Mouse (Mus musculus) MEL (cell line): Measurements from ENCODE around the gene C1qc. TPM values are rescaled to one million over a fixed set of nuclear protein-coding genes. Genes with fewer than 3 reads are reported as not detected.

Source experiments
- DNase-seq: peaks from one replicate; pipeline ENCODE4 v3.0.0; 2011; ENCODE audit warnings: low read depth, low spot score
- H3K27ac ChIP-seq: 2 replicates; pipeline ENCODE4 v1.5.1; 2012; ENCODE audit warnings: low read depth, mild to moderate bottlenecking, control low read depth, low read length, moderate library complexity; ENCODE audit not compliant: control insufficient read depth
- H3K27me3 ChIP-seq, 2 experiments: fragments of 150-350 bp in 1 of 2; sonication (generic) in 1 of 2; 2 replicates each; pipeline ENCODE4 v1.6.1; 2012; ENCODE audit warnings: low read length in 2 of 2, mild to moderate bottlenecking in 2 of 2, improper control_type of control experiment in 1 of 2, moderate library complexity in 1 of 2; ENCODE audit not compliant: insufficient read depth in 2 of 2, control insufficient read depth in 1 of 2
- H3K36me3 ChIP-seq, 2 experiments: 2 replicates each; pipeline ENCODE4 v1.6.1; 2012 to 2014; ENCODE audit warnings: low read length in 2 of 2, improper control_type of control experiment in 1 of 2, inconsistent platforms in 1 of 2, mild to moderate bottlenecking in 1 of 2; ENCODE audit not compliant: insufficient read depth in 2 of 2, control insufficient read depth in 1 of 2
- H3K4me1 ChIP-seq, 2 experiments: fragments of 150-350 bp in 1 of 2; sonication (generic) in 1 of 2; 2 replicates each; pipeline ENCODE4 v1.6.1; 2012; ENCODE audit warnings: low read length in 2 of 2, improper control_type of control experiment in 1 of 2, mild to moderate bottlenecking in 1 of 2; ENCODE audit not compliant: insufficient read depth in 2 of 2, control insufficient read depth in 1 of 2
- H3K4me3 ChIP-seq, 2 experiments: fragments of 150-350 bp in 1 of 2; sonication (generic) in 1 of 2; 2 replicates each; pipeline ENCODE4 v1.5.1; 2012; ENCODE audit warnings: low read depth in 2 of 2, low read length in 2 of 2, mild to moderate bottlenecking in 2 of 2, moderate library complexity in 2 of 2, control low read depth in 1 of 2, improper control_type of control experiment in 1 of 2; ENCODE audit not compliant: control insufficient read depth in 1 of 2, insufficient read depth in 1 of 2
- H3K79me2 ChIP-seq: 2 replicates; pipeline ENCODE4 v1.6.1; 2012; ENCODE audit warnings: mild to moderate bottlenecking, low read length, moderate library complexity; ENCODE audit not compliant: control insufficient read depth, poor library complexity, insufficient read depth
- H3K9ac ChIP-seq: 2 replicates; pipeline ENCODE4 v1.6.1; 2012; ENCODE audit warnings: low read depth, mild to moderate bottlenecking, control low read depth, low read length, moderate library complexity; ENCODE audit not compliant: control insufficient read depth, poor library complexity, severe bottlenecking
- H3K9me3 ChIP-seq: fragments of 150-350 bp; sonication (generic); replicated peaks from 2 replicates; pipeline ENCODE4 v1.6.1; 2012; ENCODE audit warnings: mild to moderate bottlenecking, low read length, improper control_type of control experiment, moderate library complexity; ENCODE audit not compliant: insufficient read depth
- BHLHE40 ChIP-seq: IDR thresholded peaks from 2 replicates; pipeline ENCODE4 v1.6.1; 2012; ENCODE audit warnings: low read depth, mild to moderate bottlenecking, inconsistent platforms, low read length, improper control_type of control experiment, borderline replicate concordance
- CHD1 ChIP-seq: IDR thresholded peaks from 2 replicates; pipeline ENCODE4 v1.6.1; 2012; ENCODE audit warnings: low read depth, mild to moderate bottlenecking, inconsistent platforms, low read length, improper control_type of control experiment
- CHD2 ChIP-seq: IDR thresholded peaks from 2 replicates; pipeline ENCODE4 v1.6.1; 2011; ENCODE audit warnings: low read length, improper control_type of control experiment
- CTCF ChIP-seq, 3 experiments: IDR thresholded peaks in 2 of 3; conservative IDR thresholded peaks in 1 of 3; 2 replicates each; pipeline ENCODE4 v1.5.1; 2011 to 2012; ENCODE audit warnings: low read length in 3 of 3, low read depth in 2 of 3, mild to moderate bottlenecking in 2 of 3, improper control_type of control experiment in 1 of 3, inconsistent platforms in 1 of 3, mixed read lengths in 1 of 3, moderate library complexity in 1 of 3; ENCODE audit not compliant: control insufficient read depth in 1 of 3, insufficient read depth in 1 of 3, poor library complexity in 1 of 3, severe bottlenecking in 1 of 3
- ELF1 ChIP-seq: IDR thresholded peaks from 2 replicates; pipeline ENCODE4 v1.6.1; 2014; ENCODE audit warnings: low read depth, mild to moderate bottlenecking, inconsistent platforms, low read length, improper control_type of control experiment, moderate library complexity
- EP300 ChIP-seq, 2 experiments: IDR thresholded peaks; 2 replicates each; pipeline ENCODE4 v1.6.1; 2011; ENCODE audit warnings: improper control_type of control experiment in 2 of 2, low read length in 2 of 2, low read depth in 1 of 2, mild to moderate bottlenecking in 1 of 2
- HCFC1 ChIP-seq: IDR thresholded peaks from 2 replicates; pipeline ENCODE4 v1.6.1; 2012; ENCODE audit warnings: low read depth, mild to moderate bottlenecking, inconsistent platforms, low read length, improper control_type of control experiment, moderate library complexity
- JUND ChIP-seq: IDR thresholded peaks from 2 replicates; pipeline ENCODE4 v1.6.1; 2011; ENCODE audit warnings: low read depth, mild to moderate bottlenecking, improper control_type of control experiment, low read length
- KAT2A ChIP-seq: conservative IDR thresholded peaks from 2 replicates; pipeline ENCODE4 v1.6.1; 2012; ENCODE audit warnings: low read depth, low read length, improper control_type of control experiment, inconsistent platforms
- MAFK ChIP-seq: IDR thresholded peaks from 2 replicates; pipeline ENCODE4 v1.6.1; 2011; ENCODE audit warnings: low read depth, mild to moderate bottlenecking, low read length, improper control_type of control experiment, borderline replicate concordance
- MEF2A ChIP-seq: IDR thresholded peaks from 2 replicates; pipeline ENCODE4 v1.6.1; 2014; ENCODE audit warnings: low read depth, mild to moderate bottlenecking, inconsistent platforms, low read length, improper control_type of control experiment; ENCODE audit not compliant: poor library complexity, insufficient replicate concordance, severe bottlenecking; ENCODE audit errors: extremely low read depth
- MXI1 ChIP-seq: IDR thresholded peaks from 2 replicates; pipeline ENCODE4 v1.6.1; 2011; ENCODE audit warnings: mild to moderate bottlenecking, low read depth, low read length, improper control_type of control experiment
- MYB ChIP-seq: IDR thresholded peaks from 2 replicates; pipeline ENCODE4 v1.6.1; 2011; ENCODE audit warnings: mild to moderate bottlenecking, low read depth, low read length, improper control_type of control experiment
- MYC ChIP-seq: IDR thresholded peaks from 2 replicates; pipeline ENCODE4 v1.6.1; 2011; ENCODE audit warnings: low read depth, mild to moderate bottlenecking, low read length, improper control_type of control experiment, moderate library complexity
- NRF1 ChIP-seq: IDR thresholded peaks from 2 replicates; pipeline ENCODE4 v1.6.1; 2014; ENCODE audit warnings: low read depth, mild to moderate bottlenecking, inconsistent platforms, low read length, improper control_type of control experiment, moderate library complexity; ENCODE audit not compliant: poor library complexity, insufficient read depth, severe bottlenecking
- POLR2A ChIP-seq, 2 experiments: IDR thresholded peaks; 2 replicates each; pipeline ENCODE4 v1.6.1; 2011 to 2012; ENCODE audit warnings: low read length in 2 of 2, mild to moderate bottlenecking in 2 of 2, control low read depth in 1 of 2, improper control_type of control experiment in 1 of 2, low read depth in 1 of 2, moderate library complexity in 1 of 2; ENCODE audit not compliant: control insufficient read depth in 1 of 2, insufficient read depth in 1 of 2, poor library complexity in 1 of 2
- POLR2AphosphoS5 ChIP-seq: IDR thresholded peaks from 2 replicates; pipeline ENCODE4 v1.6.1; 2012; ENCODE audit warnings: low read depth, borderline replicate concordance, mild to moderate bottlenecking, inconsistent platforms, low read length, moderate library complexity, mixed read lengths
- RCOR1 ChIP-seq: IDR thresholded peaks from 2 replicates; pipeline ENCODE4 v1.6.1; 2012; ENCODE audit warnings: low read depth, mild to moderate bottlenecking, inconsistent platforms, low read length, improper control_type of control experiment
- SIN3A ChIP-seq: IDR thresholded peaks from 2 replicates; pipeline ENCODE4 v1.6.1; 2012; ENCODE audit warnings: low read length, improper control_type of control experiment, inconsistent platforms
- TBP ChIP-seq: IDR thresholded peaks from 2 replicates; pipeline ENCODE4 v1.8.0; 2011; ENCODE audit warnings: low read depth, low read length, improper control_type of control experiment
- TCF12 ChIP-seq: IDR thresholded peaks from 2 replicates; pipeline ENCODE4 v1.6.1; 2014; ENCODE audit warnings: low read depth, mild to moderate bottlenecking, inconsistent platforms, low read length, improper control_type of control experiment, moderate library complexity
- USF1 ChIP-seq: IDR thresholded peaks from 2 replicates; pipeline ENCODE4 v1.6.1; 2014; ENCODE audit warnings: low read depth, mild to moderate bottlenecking, inconsistent platforms, low read length, improper control_type of control experiment, moderate library complexity
- USF2 ChIP-seq, 2 experiments: IDR thresholded peaks; 2 replicates each; pipeline ENCODE4 v1.6.1; 2011 to 2012; ENCODE audit warnings: improper control_type of control experiment in 2 of 2, low read length in 2 of 2, borderline replicate concordance in 1 of 2, inconsistent platforms in 1 of 2, low read depth in 1 of 2, mild to moderate bottlenecking in 1 of 2; ENCODE audit not compliant: insufficient read depth in 1 of 2
- ZC3H11A ChIP-seq: IDR thresholded peaks from 2 replicates; pipeline ENCODE4 v1.6.1; 2012; ENCODE audit warnings: low read depth, mild to moderate bottlenecking, inconsistent platforms, low read length, improper control_type of control experiment
- ZKSCAN1 ChIP-seq: IDR thresholded peaks from 2 replicates; pipeline ENCODE4 v1.6.1; 2012; ENCODE audit warnings: low read depth, mild to moderate bottlenecking, inconsistent platforms, low read length, improper control_type of control experiment, moderate library complexity
- polyA plus RNA-seq, 2 experiments: library from polyadenylated mRNA; stranded (reverse) in 1 of 2; unstranded in 1 of 2; fragments of >175 nt in 1 of 2; fragments of >200 nt in 1 of 2; gene quantifications; 2 replicates each; pipeline versions ENCODE4 v1.2.1 to v1.2.4; 2012; ENCODE audit warnings: low replicate concordance in 2 of 2, low read depth in 1 of 2; ENCODE audit not compliant: insufficient read length in 2 of 2, insufficient read depth in 1 of 2, missing spikeins in 1 of 2
- total RNA-seq: library from RNA; depleted of rRNA; stranded (reverse); fragments of 300-350 nt; gene quantifications from 2 replicates; pipeline ENCODE4 v1.2.3, GENCODE M21; 2012

The C1qc gene
- total and polyA plus RNA-seq, 3 experiments: not detected

GRCm38 (mm10) chr4:136917165-136917524 is 24.3 kb upstream of the C1qc start:
- no peak for DNase-seq
- Histone ChIP-seq H3K27me3 (no peaks in the 10 kb centered on the region), H3K9me3 (no peaks in the 10 kb centered on the region), H3K4me3 (no peak overlapping the region), H3K4me1 (no peaks in the 10 kb centered on the region), H3K36me3 (no peaks in the 10 kb centered on the region), H3K79me2 (no peaks in the 10 kb centered on the region), H3K9ac (no peak overlapping the region), H3K27ac (no peak overlapping the region)
- TF ChIP-seq MYB: no peak
- no peak for TF ChIP-seq KAT2A
- TF ChIP-seq SIN3A: no peak
- TF ChIP-seq MYC: no peak
- no peak for TF ChIP-seq TBP
- TF ChIP-seq ZKSCAN1: no peak
- TF ChIP-seq CHD2: no peak
- no peak for TF ChIP-seq POLR2A (IDR thresholded peaks at IDR 0.05; ENCODE audit: control insufficient read depth in 1 of 2, insufficient read depth in 1 of 2, low read depth in 1 of 2, low read length in 2 of 2, poor library complexity in 1 of 2)
- no peak for TF ChIP-seq RCOR1
- no peak for TF ChIP-seq USF1
- TF ChIP-seq MEF2A: no peak
- no peak for TF ChIP-seq CTCF (IDR thresholded peaks at IDR 0.05 in 2 of 3, conservative IDR thresholded peaks at IDR 0.05 in 1 of 3; ENCODE audit: control insufficient read depth in 1 of 3, insufficient read depth in 1 of 3, low read depth in 2 of 3, low read length in 3 of 3, poor library complexity in 1 of 3, severe bottlenecking in 1 of 3)
- no peak for TF ChIP-seq MAFK
- no peak for TF ChIP-seq ZC3H11A
- TF ChIP-seq HCFC1: no peak
- no peak for TF ChIP-seq MXI1
- no peak for TF ChIP-seq ELF1
- no peak for TF ChIP-seq TCF12
- no peak for TF ChIP-seq JUND
- TF ChIP-seq NRF1: no peak

- TF ChIP-seq POLR2AphosphoS5 (no peak), USF2 (IDR thresholded peaks at IDR 0.05; ENCODE audit: borderline replicate concordance in 1 of 2, insufficient read depth in 1 of 2, low read depth in 1 of 2, low read length in 2 of 2) (no peak), EP300 (IDR thresholded peaks at IDR 0.05; ENCODE audit: low read depth in 1 of 2, low read length in 2 of 2) (no peak), ELF1 (no peak), MEF2A (no peak), BHLHE40 (no peak), CHD1 (no peak), MYB (no peak), ZKSCAN1 (no peak)
- no peak overlapping the region for H3K9ac ChIP-seq
- no peaks in the 10 kb centered on the region for H3K4me1 ChIP-seq
- H3K4me3 ChIP-seq: no peak overlapping the region
- no peak overlapping the region for H3K27ac ChIP-seq
- no peaks in the 10 kb centered on the region for H3K27me3 ChIP-seq
- no peaks in the 10 kb centered on the region for H3K36me3 ChIP-seq
- DNase-seq: no peak
- H3K79me2 ChIP-seq: no peaks in the 10 kb centered on the region
- no peaks in the 10 kb centered on the region for H3K9me3 ChIP-seq
Observed at GRCm38 (mm10) chr4:136916359-136917164, 23.7 kb upstream of the C1qc start.
